Mouse (Mus musculus): ENCODE results near the gene Ica1l.
"Not testable (repeated sequence)": the region's sequence is repeated elsewhere in the genome, so short reads cannot be mapped to it uniquely, and the experiment has no call there.

The Ica1l gene

DNA sequence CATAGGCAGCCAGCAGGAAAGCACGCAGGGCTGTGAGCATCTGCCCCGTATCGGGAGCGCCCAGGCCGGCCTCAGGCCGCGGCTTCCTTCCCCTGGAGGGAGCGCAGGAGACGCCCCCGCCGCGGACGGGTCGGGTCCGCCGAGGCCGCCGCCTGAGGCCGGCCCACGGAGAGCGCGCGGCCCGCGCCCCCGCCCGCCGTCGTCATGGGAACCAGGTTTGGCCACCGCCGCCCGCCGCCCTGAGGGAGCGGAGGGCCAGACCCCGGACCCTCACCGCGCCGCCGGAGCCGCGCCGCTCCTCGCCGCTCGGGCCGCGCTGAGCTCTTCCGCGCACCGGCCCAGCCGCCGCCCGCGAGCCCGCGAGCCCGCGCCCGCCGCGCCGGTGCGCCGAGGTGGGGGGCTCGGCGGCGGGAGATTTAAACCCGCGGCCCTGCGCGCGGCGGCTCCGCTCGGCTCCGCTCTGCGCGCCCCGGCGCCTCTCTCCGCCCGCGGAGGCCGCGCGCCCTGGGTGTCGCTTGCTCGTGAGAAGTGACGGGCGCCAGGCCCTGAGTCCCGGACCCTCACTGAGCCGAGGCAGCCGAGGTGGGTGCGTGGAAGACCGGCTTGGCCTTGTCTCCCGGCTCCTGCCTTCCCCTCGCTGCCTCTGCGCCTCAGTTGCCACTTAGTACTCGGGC is at the start of gene Ica1l:
Gene Ica1l, minus strand, starts transcription at position 389 of the 674 bp plus-strand sequence.
- DNase-seq (ENCODE audit: low spot score): peak; percentile 35

DNA sequence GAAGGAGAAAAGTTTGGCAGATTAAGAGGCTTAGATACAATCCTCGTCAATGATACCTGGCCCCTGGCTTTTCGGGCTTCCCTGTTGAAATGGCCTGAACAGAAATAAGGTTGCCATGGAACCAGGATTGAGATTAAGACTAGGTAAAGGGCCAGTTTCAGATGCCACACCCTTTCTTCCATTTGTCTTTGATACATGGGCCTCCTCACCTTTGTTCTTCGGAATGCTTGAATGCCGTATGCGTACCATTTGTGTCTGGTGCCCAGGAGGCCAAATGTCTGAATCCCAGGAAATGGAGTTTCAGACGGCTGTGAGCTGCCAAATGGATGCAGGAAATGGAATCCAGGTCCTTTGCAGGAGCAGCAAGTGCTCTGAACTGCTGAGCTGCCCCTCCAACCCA is 33.4 kb upstream of the Ica1l start:
- no peak for DNase-seq (ENCODE audit: low spot score)

DNA sequence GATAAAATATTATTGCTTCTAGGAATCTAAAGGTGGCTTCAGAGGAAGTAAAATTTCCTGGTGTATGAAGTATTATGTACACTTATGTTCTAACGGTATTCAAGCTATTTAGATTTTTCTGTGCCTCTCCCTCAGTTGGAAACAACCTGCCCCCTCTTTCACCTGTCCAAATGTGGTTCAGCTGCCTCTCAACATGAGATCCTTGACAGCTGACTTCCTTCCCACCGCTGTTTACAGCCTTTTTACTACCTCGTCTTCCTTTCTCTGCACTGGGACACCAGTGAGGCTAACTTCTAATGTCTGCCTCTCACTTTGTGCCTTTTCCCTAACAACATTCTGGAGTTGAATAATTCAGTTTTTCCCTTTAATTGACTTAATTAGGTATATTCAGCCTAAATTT is 32.6 kb upstream of the Ica1l start:
- DNase-seq (ENCODE audit: low spot score): no peak

DNA sequence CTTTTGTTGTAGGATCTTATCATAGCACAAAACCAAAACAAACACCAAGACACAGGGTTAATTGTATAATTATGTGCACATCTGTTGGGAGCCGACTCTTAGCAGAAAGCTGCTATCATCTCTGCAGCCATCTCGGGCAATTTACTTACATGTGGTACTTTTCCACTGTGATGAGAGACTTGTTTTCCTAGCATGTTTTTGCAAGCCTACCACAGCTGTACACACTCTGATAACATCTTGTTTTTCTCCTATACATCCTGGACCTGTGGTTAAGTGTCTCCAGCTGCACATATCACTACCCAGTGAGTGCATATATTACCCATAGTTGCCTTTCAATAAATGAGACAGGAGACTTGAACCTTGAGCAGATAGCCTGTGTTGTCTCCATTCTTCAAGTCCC is 32.0 kb upstream of the Ica1l start:
- DNase-seq (ENCODE audit: low spot score): no peak

DNA sequence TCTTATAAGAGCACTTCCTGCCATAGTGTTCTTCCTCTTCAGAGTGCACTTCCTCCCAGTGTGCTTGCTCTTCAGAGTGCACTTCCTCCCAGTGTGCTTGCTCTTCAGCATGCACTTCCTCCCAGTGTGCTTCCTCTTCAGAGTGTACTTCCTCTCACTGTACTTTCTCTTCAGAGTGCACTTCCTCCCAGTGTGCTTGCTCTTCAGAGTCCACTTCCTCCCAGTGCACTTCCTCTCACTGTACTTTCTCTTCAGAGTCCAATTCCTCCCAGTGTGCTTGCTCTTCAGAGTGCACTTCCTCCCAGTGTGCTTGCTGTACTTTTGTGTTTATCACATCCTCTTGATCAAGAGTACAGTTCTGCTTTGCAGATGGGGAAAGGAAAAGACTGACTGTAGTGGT is 27.7 kb upstream of the Ica1l start:
- DNase-seq (ENCODE audit: low spot score): not testable (repeated sequence)

DNA sequence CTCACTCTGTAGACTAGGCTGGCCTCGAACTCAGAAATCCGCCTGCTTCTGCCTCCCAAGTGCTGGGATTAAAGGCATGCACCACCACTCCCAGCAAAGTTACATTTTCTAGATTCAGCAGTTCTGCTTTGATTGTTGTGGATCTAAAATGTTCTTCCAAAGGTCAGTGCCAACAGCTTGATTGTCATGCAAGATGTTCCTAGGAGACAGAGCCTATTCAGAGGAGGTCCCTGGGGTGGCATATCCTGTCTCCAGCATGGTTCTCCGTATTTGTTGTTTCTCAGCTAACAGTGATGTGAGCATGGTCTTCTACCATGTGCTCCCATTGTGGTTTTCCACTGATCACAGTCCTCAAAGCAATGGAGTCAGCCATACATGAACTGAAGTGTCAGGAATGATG is 13.3 kb upstream of the Ica1l start:
- DNase-seq (ENCODE audit: low spot score): no peak

DNA sequence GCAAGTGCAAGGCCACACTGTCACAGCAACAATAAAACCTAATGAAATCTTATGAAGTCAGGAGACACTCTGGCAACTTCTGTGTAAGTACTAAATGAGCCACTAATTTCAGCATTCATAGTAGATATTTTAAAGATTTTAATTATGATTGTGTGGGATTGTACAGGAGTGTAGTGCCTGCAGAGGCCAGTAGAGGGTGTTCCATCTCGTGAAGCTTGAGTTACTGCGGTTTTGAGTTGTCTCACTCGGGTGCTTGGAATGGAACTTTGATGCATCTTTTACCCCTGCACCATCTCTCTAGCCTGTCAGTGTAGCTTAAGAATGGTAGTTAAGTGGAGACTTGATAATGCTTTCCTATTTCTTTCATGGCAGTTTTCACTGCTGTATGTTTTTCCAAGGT is 11.7 kb upstream of the Ica1l start:
- no peak for DNase-seq (ENCODE audit: low spot score)

DNA sequence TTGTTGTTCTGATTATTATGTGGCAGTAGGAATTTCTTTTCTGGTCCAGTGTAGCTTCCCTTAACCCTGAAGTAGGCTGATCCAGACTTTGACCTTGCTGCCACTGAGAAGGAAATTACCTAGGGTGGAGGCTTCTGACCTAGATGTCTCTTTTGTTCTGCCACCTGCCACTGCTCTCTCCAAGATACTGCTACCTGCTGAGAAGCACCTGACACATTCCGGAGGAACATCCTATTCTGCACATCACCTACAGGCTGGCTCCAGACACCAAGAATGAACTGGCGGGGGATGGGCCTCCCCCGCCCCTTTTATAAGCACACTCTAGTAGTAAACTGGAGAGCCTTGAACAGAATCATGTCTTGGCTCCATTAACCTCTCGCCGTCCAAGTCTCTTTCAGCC is 4.5 kb upstream of the Ica1l start:
- not testable (repeated sequence) for DNase-seq (ENCODE audit: low spot score)

DNA sequence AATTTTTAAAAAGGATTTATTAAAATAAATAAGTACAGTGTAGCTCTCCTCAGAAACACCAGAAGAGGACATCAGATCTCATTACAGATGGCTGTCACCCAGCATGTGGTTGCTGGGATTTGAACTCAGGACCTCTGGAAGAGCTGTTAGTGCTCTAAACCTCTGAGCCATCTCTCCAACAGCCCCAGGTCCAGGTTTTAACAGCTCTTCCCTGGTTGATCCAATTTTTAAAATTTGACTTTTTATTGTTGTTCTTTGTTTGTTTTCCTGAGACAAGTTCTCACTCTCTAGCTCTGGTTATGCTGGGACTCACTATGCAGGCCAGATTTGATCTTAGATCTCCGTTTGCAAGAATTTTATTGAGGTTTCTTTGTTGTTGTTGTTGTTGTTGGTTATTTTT is 1.6 kb upstream of the Ica1l start:
- no peak for DNase-seq (ENCODE audit: low spot score)

DNA sequence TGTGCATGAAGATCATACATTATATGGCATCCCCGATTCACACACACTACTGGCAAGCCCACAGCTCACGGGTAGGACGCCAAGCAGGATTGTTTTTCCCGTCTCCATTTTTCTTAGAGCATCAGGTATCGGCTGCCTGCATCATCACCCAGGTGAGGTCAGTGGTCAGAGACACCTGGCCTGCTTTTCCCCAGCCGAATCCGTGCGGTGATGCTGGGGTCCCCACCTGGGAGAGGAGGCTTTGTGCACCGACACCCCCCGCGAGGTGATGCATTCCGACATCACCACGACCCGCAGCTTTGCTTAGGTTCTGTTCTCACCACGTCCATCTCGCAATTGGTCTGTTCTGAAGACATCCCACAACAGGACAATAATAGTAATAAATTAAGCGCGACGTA is 587 bp downstream of the Ica1l start:
- DNase-seq (ENCODE audit: low spot score): peak; percentile 6

DNA sequence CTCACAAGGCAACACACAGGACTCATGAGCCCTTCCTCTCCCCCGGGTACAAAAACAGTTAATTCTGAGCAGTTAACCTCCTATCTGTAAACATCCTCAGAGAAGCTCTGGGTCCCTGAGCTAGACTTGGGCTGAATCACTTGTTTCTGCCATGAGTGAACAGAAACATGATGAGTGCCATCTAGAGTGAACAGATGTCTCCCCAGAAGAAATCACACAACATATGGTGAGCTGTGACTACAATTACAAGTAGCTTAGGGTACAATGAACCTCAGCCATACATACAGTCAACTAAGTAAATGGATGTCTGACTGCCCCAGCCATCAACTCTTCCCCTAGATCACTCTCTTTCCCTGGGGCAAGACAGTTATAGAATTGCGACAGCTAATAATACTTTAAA is 7.9 kb downstream of the Ica1l start:
- DNase-seq (ENCODE audit: low spot score): no peak

DNA sequence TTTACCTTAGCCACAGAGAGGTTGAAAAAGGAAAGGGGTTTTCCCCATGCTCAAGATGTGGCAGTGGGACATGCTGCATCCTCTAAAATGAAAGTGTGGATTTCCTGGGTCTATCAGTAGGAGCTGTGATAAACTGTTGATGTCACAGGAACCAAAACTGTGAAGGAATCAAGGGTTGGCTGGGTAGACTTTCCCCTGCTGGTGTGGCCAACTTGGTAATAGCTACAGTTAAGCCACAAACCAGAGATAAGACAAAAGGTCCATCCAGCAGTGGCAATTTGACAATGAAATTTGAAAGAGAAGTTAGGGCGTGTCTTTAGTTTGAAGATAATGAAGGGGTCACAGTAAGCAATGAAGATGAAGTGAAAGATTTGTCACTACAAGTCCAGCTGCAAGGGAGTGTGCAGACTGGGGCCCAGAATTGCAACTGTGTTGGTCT is 25.9 kb downstream of the Ica1l start:
- DNase-seq (ENCODE audit: low spot score): no peak

DNA sequence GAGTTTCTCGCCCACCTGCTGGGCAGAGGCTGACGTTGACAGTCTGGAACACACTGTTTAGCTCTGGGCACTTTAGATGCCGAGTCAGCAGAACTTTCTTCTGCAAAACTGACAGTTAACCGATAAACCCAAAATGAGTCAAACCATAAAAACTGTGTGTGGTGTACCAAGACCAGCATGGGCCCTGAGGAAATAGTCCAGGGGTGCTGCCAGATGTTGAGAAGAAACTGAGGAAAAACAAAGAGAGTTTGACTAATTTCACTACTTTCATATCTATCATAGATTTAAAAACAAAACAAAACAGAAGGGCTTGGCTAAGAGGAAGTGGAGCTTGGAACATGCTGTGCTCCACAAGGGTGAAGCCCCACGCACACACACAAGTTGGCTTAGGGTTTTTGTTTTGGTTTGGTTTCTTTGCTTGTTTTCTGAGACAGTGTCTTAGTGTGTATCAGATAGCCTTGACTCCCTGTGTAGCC is 26.8 kb downstream of the Ica1l start:
- DNase-seq (ENCODE audit: low spot score): no peak

DNA sequence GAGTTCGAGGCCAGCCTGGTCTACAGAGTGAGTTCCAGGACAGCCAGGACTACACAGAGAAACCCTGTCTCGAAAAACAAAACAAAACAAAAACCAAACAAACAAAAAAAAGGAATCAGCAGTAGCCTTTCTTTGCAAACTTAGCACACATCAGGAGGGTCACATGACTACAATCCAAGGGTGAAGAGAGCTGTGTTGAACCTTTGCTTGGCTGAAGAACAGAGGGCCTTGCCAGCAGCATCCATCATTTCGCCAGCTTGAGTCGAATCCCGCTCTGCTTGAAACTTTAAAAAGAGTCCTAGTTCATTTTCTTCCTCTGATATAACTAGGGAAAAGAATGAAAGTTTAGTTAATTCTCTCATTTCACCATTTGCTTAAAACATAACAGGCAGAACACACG is 27.5 kb downstream of the Ica1l start:
- DNase-seq (ENCODE audit: low spot score): no peak

DNA sequence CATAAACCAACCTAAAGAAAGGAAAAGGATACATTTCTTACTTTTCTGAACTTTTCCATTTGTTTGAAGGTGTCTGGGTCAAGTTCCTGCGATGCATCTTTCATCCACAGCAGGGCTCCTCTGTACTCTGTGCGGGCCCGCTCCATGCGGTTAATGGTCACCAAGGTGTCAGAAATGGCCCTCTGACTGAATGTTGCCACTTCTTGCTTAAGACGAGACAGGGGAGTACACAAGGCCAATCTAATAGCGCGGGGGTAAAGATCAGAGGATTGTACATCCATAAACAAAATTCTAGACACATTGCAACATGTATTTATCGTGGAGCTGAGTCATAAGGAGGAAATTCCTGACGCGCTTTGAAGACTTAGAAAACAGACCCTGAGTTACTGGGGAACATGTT is 29.2 kb downstream of the Ica1l start:
- DNase-seq (ENCODE audit: low spot score): no peak

DNA sequence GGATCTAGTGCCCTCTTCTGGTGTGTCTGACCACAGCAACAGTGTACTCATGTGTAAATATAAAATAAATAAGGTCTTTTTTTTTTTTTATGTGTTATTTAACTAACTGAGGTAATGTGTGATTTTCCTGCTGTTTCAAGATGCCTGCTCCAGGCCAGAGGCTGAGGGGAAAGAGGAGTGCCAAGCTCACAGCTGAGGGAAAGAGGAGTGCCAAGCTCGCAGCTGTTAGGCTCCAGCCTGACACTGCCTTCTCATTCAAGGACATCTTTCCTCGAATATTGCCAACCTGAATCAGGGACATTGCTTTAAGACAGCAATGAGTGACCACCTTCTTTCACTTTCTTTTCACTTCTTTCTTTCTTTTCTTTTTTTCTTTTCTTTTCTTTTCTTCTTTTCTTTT is 34.2 kb downstream of the Ica1l start:
- DNase-seq (ENCODE audit: low spot score): no peak

DNA sequence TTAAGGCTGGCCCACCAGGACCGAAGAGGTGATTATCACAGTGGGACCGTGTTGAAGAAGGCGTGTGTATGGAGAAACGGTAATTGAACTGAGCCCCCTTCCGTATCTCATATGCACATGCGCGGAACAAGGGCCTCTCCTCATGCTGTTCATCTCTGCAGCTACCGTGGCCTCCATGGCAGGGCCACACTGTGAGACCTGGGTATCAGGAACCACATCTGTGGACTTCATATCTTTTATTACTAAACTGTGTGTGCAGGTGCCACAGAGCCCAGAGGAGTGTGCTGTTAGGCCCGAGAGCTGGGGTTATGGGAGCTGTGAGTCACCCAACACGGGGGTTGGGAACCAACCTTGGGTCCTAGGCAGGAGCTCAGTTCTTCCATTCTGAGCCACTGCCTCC is 35.6 kb downstream of the Ica1l start:
- DNase-seq (ENCODE audit: low spot score): no peak

DNA sequence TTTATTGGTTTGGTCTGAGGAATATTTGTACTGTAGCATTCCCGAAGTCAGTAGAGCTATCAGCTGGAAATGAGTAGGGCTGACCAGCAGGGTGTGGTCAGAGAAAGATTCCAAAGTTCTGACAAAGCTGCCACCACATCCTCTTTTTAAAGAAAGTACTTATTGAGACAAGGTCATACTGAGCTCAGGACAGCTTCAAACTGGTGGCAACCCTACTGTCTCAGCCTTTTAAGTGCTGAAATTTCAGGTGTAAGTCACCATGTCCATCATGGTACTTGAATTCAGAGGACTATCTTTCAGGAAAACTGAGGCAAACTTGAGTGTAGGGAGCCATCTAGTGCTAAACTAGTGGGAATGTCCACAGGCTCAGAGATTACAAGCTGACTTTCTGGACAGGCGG is 42.7 kb downstream of the Ica1l start:
- DNase-seq (ENCODE audit: low spot score): no peak

DNA sequence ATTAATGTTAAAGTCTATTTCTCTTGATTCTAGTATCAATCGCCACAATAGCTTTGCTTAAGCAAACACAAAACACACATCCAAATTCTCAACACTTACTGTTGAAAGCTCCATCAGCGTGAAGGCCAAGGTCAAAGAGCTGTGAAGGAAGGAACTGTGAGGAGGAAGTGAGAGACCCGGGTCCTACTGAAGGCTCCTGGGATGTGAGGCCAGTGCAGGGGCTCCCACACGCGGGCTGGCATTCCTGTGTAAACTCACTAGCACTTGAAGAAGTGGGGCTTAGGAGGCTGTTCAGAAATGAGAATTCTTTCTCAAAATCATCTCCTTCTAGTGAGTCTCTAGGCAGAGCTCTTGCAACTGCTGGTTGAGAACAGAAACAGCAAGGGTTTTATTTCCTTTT is 45.6 kb downstream of the Ica1l start:
- no peak for DNase-seq (ENCODE audit: low spot score)

DNA sequence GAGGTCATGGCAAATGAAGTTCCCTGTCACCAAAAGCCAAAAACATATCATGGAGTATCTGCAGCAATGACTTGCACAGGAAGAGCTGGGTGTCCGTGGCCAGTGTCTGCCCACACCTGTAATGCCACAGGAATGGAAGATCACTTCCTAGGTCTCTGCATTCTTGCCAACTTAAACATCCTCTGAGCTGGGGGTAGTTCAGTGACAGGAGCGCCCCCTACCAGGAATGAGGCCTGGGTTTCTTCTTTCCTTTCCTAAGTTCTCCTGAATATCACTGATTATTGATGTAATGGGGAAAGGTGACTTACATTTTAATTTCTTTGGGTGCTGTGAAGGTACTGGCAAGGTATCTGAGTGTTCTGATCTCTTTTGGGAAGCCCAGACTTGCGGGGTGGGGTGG is 47.3 kb downstream of the Ica1l start:
- no peak for DNase-seq (ENCODE audit: low spot score)

DNA sequence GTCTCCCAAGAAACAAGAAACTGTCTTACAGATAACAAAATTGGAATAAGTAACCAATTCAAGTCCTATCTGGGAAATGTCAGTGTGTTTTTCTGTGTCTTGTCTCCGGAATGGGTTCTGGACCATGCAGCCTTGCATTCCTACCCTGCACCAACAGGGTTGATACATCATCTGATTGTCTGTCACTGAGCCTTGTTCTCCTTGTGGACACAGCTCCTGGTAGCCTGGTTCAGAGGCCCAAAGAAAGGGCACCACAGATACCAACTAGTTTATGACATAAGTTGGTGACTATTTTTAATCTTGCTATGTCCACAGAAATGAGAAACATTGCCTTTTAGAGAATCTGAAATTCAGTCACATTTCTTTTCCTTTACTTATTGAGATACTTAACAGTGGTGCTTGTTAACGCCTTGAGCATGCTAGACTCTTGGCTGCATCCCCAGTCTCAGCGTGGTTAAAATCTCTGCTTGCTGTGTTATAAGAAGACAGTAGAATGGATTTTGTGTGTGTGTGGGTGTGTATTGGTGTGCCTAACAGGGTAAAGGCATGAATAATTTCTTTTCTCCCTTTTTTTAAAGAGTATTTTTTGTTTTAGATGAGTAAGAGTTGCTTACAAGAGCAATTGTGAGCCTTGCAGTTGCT is 55.5 kb downstream of the Ica1l start:
- DNase-seq (ENCODE audit: low spot score): no peak

DNA sequence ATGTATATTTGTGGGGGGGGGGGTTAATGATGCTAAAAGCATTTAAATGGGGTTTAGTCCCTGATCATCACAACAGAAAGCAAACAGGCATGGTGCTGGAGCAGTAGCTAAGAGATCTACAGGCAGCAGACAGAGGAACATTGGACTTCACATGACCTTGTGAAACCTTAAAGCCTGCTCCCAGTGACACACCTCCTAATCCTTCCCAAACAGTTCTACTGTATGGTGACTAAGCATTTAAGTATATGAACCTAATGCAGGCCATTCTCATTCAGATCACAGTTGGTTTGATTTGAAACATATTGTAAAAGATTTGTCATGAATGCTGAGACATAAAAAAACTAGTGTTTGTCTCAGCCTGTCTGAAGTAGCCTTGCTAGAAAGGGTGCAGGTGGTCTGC is 56.4 kb downstream of the Ica1l start:
- DNase-seq (ENCODE audit: low spot score): no peak

DNA sequence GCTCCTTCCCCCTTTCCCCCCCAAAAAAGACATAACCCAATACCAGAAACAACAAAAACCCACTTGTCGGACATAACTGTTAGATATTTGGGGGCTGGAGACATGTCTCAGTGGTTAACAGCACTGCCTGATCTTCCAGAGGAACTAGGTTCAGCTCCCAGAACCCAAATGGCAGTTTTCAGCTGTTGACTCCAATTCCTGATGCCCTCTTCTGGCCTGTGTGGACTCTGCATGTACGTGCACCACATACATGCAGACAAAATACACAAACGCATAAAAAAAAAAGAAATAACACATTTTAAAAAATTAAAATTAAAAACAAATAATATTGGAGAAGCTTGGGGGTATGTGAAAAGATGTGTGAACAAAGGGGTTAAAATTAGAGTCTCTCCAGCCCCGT is 75.7 kb downstream of the Ica1l start:
- no peak for DNase-seq (ENCODE audit: low spot score)

DNA sequence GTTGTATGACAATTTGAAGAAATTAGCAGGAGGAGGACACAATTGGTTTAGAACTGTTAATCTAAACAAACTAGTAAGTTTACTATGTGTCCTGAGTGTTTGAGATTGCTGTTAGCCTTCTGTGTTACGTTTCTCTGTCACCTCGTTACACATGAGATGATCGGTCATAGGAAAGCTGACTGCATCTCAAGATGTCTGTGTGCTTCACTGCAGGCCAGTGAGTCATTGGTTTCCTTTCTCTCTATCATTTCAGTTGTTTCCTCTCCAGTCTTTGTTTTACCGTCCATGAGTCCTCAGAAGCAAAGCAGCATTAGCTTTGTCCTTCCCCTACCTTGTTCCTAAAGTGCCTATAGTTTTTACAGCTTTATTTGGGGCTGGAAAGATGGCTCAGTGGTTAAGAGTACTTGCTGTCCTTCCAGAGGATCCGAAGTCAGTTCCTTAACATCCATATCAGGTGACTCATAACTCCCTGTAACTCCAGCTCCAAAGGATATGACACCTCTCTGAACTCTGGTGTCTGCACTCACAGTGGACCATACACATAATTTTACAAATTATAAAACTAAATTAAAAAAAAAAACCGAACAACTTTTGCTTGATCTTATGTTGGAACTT is 76.7 kb downstream of the Ica1l start:
- DNase-seq (ENCODE audit: low spot score): no peak

Measured in yolk sac, embryonic 10.5 days (tissue).